Mouse (Mus musculus): ENCODE measurements around the gene Timm23. TPM values are rescaled to one million over a fixed set of nuclear protein-coding genes. Genes with fewer than 3 reads are reported as not detected.

Timm23 gene
- polyA plus RNA-seq, 1 experiment from 2014 or later: 315 TPM

DNA sequence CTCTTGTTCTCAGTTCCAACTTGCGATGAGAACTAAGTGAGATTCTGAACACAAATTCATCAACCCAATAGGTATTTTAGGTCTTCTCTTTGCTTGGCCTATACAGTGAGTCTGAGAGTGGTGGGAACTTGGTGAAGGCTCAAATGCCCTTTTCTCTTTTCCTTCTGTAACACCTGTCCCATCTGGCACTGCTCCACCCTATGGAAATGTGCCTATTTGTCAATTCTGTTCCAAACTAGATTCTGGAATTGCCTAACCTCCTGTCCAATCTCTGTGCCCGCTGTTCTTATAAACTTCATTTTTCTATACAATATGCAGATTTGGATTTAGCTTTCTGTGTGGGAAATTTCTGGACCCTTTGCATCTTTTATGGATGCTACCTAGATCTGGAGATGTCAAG, 48.5 kb downstream of the Timm23 start:
- no peak overlapping the region for H3K4me3 ChIP-seq (ENCODE audit: low read depth, low read length)
- no peaks in the 10 kb centered on the region for H3K36me3 ChIP-seq (replicated peaks; ENCODE audit: control insufficient read depth, insufficient read depth, low read depth, low read length)
- H3K27ac ChIP-seq (replicated peaks; ENCODE audit: low read depth, low read length): no peak overlapping the region
- no peaks in the 10 kb centered on the region for H3K4me1 ChIP-seq (ENCODE audit: control insufficient read depth, insufficient read depth, low read length)
- no peaks in the 10 kb centered on the region for H3K27me3 ChIP-seq (ENCODE audit: control insufficient read depth, insufficient read depth, low read length)
- 94% methylated on average over 2 of the region's 2 CpGs for WGBS
- H3K9me3 ChIP-seq (replicated peaks; ENCODE audit: control insufficient read depth, low read length): no peaks in the 10 kb centered on the region
- no peak for DNase-seq (ENCODE audit: low spot score)
- no peak overlapping the region for H3K9ac ChIP-seq (replicated peaks; ENCODE audit: low read length)
- H3K4me2 ChIP-seq (ENCODE audit: low read depth, low read length): no peak overlapping the region
- no peak for ATAC-seq (replicated peaks; ENCODE audit: insufficient number of reproducible peaks, low FRiP score, low TSS enrichment, low read depth)

- Histone ChIP-seq H3K4me3 (ENCODE audit: low read depth, low read length) (no peak overlapping the region), H3K9ac (replicated peaks; ENCODE audit: low read length) (no peak overlapping the region), H3K36me3 (replicated peaks; ENCODE audit: control insufficient read depth, insufficient read depth, low read depth, low read length) (no peaks in the 10 kb centered on the region), H3K27me3 (ENCODE audit: control insufficient read depth, insufficient read depth, low read length) (no peaks in the 10 kb centered on the region), H3K27ac (replicated peaks; ENCODE audit: low read depth, low read length) (no peak overlapping the region), H3K9me3 (replicated peaks; ENCODE audit: control insufficient read depth, low read length) (no peaks in the 10 kb centered on the region), H3K4me2 (ENCODE audit: low read depth, low read length) (no peak overlapping the region), H3K4me1 (ENCODE audit: control insufficient read depth, insufficient read depth, low read length) (no peaks in the 10 kb centered on the region)
- ATAC-seq (replicated peaks; ENCODE audit: insufficient number of reproducible peaks, low FRiP score, low TSS enrichment, low read depth) (no peak), DNase-seq (ENCODE audit: low spot score) (no peak)
- 87% methylated on average over 18 of the region's 18 CpGs for WGBS
Observed at GRCm38 (mm10) chr14:32152243-32152965, 49.3 kb downstream of the Timm23 start.

GRCm38 (mm10) chr14:32150872-32151271, 50.8 kb downstream of the Timm23 start:
- Histone ChIP-seq H3K27ac (replicated peaks; ENCODE audit: low read depth, low read length) (no peak overlapping the region), H3K4me3 (ENCODE audit: low read depth, low read length) (no peak overlapping the region), H3K4me2 (ENCODE audit: low read depth, low read length) (no peak overlapping the region), H3K36me3 (replicated peaks; ENCODE audit: control insufficient read depth, insufficient read depth, low read depth, low read length) (no peaks in the 10 kb centered on the region), H3K27me3 (ENCODE audit: control insufficient read depth, insufficient read depth, low read length) (no peaks in the 10 kb centered on the region), H3K4me1 (ENCODE audit: control insufficient read depth, insufficient read depth, low read length) (no peaks in the 10 kb centered on the region), H3K9me3 (replicated peaks; ENCODE audit: control insufficient read depth, low read length) (no peaks in the 10 kb centered on the region), H3K9ac (replicated peaks; ENCODE audit: low read length) (no peak overlapping the region)
- no peak for DNase-seq (ENCODE audit: low spot score)
- no peak for ATAC-seq (replicated peaks; ENCODE audit: insufficient number of reproducible peaks, low FRiP score, low TSS enrichment, low read depth)
- 88% methylated on average over 2 of the region's 2 CpGs for WGBS

GRCm38 (mm10) chr14:32146578-32146977, 55.1 kb downstream of the Timm23 start:
- Histone ChIP-seq H3K4me2 (ENCODE audit: low read depth, low read length) (no peak overlapping the region), H3K4me1 (ENCODE audit: control insufficient read depth, insufficient read depth, low read length) (no peaks in the 10 kb centered on the region), H3K27me3 (ENCODE audit: control insufficient read depth, insufficient read depth, low read length) (no peaks in the 10 kb centered on the region), H3K9ac (replicated peaks; ENCODE audit: low read length) (no peak overlapping the region), H3K9me3 (replicated peaks; ENCODE audit: control insufficient read depth, low read length) (no peaks in the 10 kb centered on the region), H3K36me3 (replicated peaks; ENCODE audit: control insufficient read depth, insufficient read depth, low read depth, low read length) (no peaks in the 10 kb centered on the region), H3K4me3 (ENCODE audit: low read depth, low read length) (no peak overlapping the region), H3K27ac (replicated peaks; ENCODE audit: low read depth, low read length) (no peak overlapping the region)
- DNase-seq (ENCODE audit: low spot score): no peak
- no peak for ATAC-seq (replicated peaks; ENCODE audit: insufficient number of reproducible peaks, low FRiP score, low TSS enrichment, low read depth)
- WGBS: 69% methylated on average over 2 of the region's 2 CpGs

GRCm38 (mm10) chr14:32145809-32146511, 55.7 kb downstream of the Timm23 start:
- ATAC-seq (replicated peaks; ENCODE audit: insufficient number of reproducible peaks, low FRiP score, low TSS enrichment, low read depth) (no peak), DNase-seq (ENCODE audit: low spot score) (no peak)
- WGBS: 85% methylated on average over 7 of the region's 7 CpGs
- H3K9ac ChIP-seq (replicated peaks; ENCODE audit: low read length): no peak overlapping the region
- H3K27me3 ChIP-seq (ENCODE audit: control insufficient read depth, insufficient read depth, low read length): no peaks in the 10 kb centered on the region
- H3K9me3 ChIP-seq (replicated peaks; ENCODE audit: control insufficient read depth, low read length): no peaks in the 10 kb centered on the region
- H3K36me3 ChIP-seq (replicated peaks; ENCODE audit: control insufficient read depth, insufficient read depth, low read depth, low read length): no peaks in the 10 kb centered on the region
- no peak overlapping the region for H3K27ac ChIP-seq (replicated peaks; ENCODE audit: low read depth, low read length)
- no peak overlapping the region for H3K4me2 ChIP-seq (ENCODE audit: low read depth, low read length)
- no peaks in the 10 kb centered on the region for H3K4me1 ChIP-seq (ENCODE audit: control insufficient read depth, insufficient read depth, low read length)
- H3K4me3 ChIP-seq (ENCODE audit: low read depth, low read length): no peak overlapping the region

- Histone ChIP-seq H3K27me3 (ENCODE audit: control insufficient read depth, insufficient read depth, low read length) (no peaks in the 10 kb centered on the region), H3K27ac (replicated peaks; ENCODE audit: low read depth, low read length) (no peak overlapping the region), H3K9me3 (replicated peaks; ENCODE audit: control insufficient read depth, low read length) (no peaks in the 10 kb centered on the region), H3K36me3 (replicated peaks; ENCODE audit: control insufficient read depth, insufficient read depth, low read depth, low read length) (no peaks in the 10 kb centered on the region), H3K4me1 (ENCODE audit: control insufficient read depth, insufficient read depth, low read length) (no peaks in the 10 kb centered on the region), H3K4me3 (ENCODE audit: low read depth, low read length) (no peak overlapping the region), H3K4me2 (ENCODE audit: low read depth, low read length) (no peak overlapping the region), H3K9ac (replicated peaks; ENCODE audit: low read length) (no peak overlapping the region)
- WGBS: 67% methylated on average over 4 of the region's 4 CpGs
- DNase-seq (ENCODE audit: low spot score): no peak
- no peak for ATAC-seq (replicated peaks; ENCODE audit: insufficient number of reproducible peaks, low FRiP score, low TSS enrichment, low read depth)
Observed at GRCm38 (mm10) chr14:32145401-32145800, 56.3 kb downstream of the Timm23 start.

GRCm38 (mm10) chr14:32144734-32145133, 57.0 kb downstream of the Timm23 start:
- no peaks in the 10 kb centered on the region for H3K9me3 ChIP-seq (replicated peaks; ENCODE audit: control insufficient read depth, low read length)

DNA sequence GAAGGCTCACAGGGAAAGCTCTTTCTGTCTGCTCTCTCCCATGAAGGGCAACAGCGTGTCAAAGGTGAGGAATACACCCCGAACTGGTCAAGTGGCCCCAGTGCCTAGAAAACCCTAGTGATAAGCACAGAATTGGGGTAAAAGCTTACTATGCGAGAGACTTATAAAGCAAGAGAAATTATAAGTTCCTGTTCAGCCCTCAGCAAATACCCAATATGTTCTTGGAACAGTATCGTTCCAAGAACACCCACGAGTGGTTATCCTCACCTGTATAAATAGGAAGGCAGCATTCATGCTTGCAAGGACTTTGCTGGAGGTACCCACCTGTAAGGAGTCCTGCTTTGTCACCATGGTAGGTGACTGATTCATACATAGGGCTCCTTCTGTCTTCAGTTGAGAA, 60.0 kb downstream of the Timm23 start, which contains the start of gene Msmb:
Gene Msmb, plus strand, starts transcription at position 301 of the 400 bp plus-strand sequence.
- Histone ChIP-seq H3K27ac (replicated peaks; ENCODE audit: low read depth, low read length) (no peak within 1 kb of the TSS), H3K27me3 (ENCODE audit: control insufficient read depth, insufficient read depth, low read length) (no peaks in the 10 kb centered on the region), H3K9ac (replicated peaks; ENCODE audit: low read length) (no peak within 1 kb of the TSS), H3K36me3 (replicated peaks; ENCODE audit: control insufficient read depth, insufficient read depth, low read depth, low read length) (no peaks in the 10 kb centered on the region), H3K4me1 (ENCODE audit: control insufficient read depth, insufficient read depth, low read length) (no peaks in the 10 kb centered on the region), H3K4me2 (ENCODE audit: low read depth, low read length) (no peak within 1 kb of the TSS), H3K9me3 (replicated peaks; ENCODE audit: control insufficient read depth, low read length) (no peaks in the 10 kb centered on the region), H3K4me3 (ENCODE audit: low read depth, low read length) (no peak within 1 kb of the TSS)
- ATAC-seq (replicated peaks; ENCODE audit: insufficient number of reproducible peaks, low FRiP score, low TSS enrichment, low read depth) (no peak), DNase-seq (ENCODE audit: low spot score) (no peak)
- 88% methylated on average over 5 of the region's 5 CpGs for WGBS

More at GRCm38 (mm10) chr14:32144734-32145133, 57.0 kb downstream of the Timm23 start:
- Histone ChIP-seq H3K4me1 (ENCODE audit: control insufficient read depth, insufficient read depth, low read length) (no peaks in the 10 kb centered on the region), H3K27ac (replicated peaks; ENCODE audit: low read depth, low read length) (no peak overlapping the region), H3K36me3 (replicated peaks; ENCODE audit: control insufficient read depth, insufficient read depth, low read depth, low read length) (no peaks in the 10 kb centered on the region), H3K9ac (replicated peaks; ENCODE audit: low read length) (no peak overlapping the region), H3K4me3 (ENCODE audit: low read depth, low read length) (no peak overlapping the region), H3K4me2 (ENCODE audit: low read depth, low read length) (no peak overlapping the region), H3K27me3 (ENCODE audit: control insufficient read depth, insufficient read depth, low read length) (no peaks in the 10 kb centered on the region)
- no peak for DNase-seq (ENCODE audit: low spot score)
- ATAC-seq (replicated peaks; ENCODE audit: insufficient number of reproducible peaks, low FRiP score, low TSS enrichment, low read depth): no peak

Data from embryonic facial prominence, embryonic 11.5 days (tissue).